Mouse (Mus musculus): Measurements from ENCODE around the gene Tmtc1.

DNA sequence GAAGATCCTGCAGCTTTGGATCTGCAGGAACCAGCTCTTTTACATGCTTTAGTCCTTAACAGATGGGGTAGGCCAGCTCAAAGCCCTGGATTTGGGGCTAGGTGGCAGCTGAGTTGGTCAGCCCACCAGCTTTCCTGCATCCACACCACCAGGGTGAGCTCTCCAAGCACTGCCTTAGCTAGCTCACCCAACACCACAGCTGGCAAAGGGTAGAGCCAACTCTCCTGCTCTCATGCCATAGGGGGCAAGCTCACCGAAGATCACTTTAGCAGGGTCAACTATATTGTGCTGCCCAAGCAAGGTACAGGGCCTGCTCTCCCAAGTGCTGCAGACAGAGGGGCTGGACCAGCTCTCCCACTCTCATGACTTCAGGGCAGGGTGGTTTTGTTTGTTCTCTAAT, 6.6 kb downstream of the Tmtc1 start:
- TF ChIP-seq CTCF (IDR thresholded peaks at IDR 0.05; ENCODE audit: borderline replicate concordance, insufficient read depth, low read length) (no peak), POLR2A (IDR thresholded peaks at IDR 0.05; ENCODE audit: low read depth, low read length) (no peak)

Measured in embryonic fibroblast, embryonic 13.5 days (primary cell).